Mouse (Mus musculus) kidney, postnatal 14 days (tissue): Measurements from ENCODE around the gene Polr2e.
A peak's percentile ranks its signal among the peaks of the same experiment; 100 is the strongest.
"Not testable (repeated sequence)": the region's sequence is repeated elsewhere in the genome, so short reads cannot be mapped to it uniquely, and the experiment has no call there.

Source experiments
- DNase-seq: peaks from one replicate; pipeline ENCODE4 v3.0.0; 2022; ENCODE audit warnings: mixed read lengths

Gene Polr2e

GRCm38 (mm10) chr10:80056976-80057682 is 17.5 kb upstream of the Polr2e start:
- DNase-seq = no peak

DNA sequence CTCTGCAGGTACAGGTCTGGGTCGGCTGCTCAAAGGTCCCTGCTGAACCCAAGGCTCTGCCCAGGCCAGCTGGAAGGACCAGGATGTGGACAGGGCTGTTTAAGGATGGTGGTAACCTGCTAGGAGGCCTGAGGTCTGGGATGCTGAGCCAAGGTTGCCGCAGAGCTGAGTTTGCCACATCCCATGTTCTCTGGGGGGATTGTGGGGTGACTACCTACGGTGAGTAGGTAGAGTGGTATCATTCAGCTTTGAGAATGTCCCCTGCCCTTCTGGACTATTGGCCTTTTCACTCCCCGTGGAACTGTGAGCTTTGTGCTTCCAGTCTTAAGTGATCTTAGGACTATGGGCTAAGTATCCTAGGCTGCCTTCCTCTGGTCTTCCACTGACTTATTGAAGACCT is 16.9 kb upstream of the Polr2e start:
- no peak for DNase-seq

- no peak for DNase-seq
Measured at GRCm38 (mm10) chr10:80055891-80056290, 16.3 kb upstream of the Polr2e start.

GRCm38 (mm10) chr10:80055364-80055763 is 15.8 kb upstream of the Polr2e start:
- no peak for DNase-seq

GRCm38 (mm10) chr10:80054911-80055310 is 15.3 kb upstream of the Polr2e start:
- DNase-seq = not testable (repeated sequence)

GRCm38 (mm10) chr10:80053831-80054815 is 14.5 kb upstream of the Polr2e start:
- peak; percentile 88 for DNase-seq

DNA sequence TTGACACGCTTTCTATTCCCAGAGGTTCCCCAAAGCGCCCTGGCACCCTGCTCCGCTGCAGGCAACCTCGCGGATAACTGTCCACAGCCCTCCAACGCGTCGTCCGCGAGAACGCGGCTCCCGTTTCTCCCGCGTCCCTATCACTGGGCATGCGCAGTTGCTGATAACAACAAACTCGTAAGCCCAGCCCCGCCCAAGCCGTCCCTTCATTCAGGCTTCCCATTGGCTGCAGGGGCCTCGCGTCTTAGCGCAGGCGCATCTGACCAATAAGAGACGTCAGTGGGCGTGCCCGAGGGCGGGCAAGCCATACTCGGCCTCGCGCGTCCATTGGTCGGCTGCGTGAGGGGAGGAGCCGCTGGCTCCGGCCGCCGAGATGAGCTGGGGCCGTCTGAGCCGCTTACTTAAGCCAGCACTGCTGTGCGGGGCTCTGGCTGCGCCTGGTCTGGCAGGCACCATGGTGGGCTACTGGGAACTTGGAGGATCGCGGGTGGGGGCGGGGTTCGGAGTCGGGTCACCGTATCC is 13.7 kb upstream of the Polr2e start:
- DNase-seq = peak; percentile 100

GRCm38 (mm10) chr10:80052374-80052764 is 12.8 kb upstream of the Polr2e start:
- DNase-seq = no peak

DNA sequence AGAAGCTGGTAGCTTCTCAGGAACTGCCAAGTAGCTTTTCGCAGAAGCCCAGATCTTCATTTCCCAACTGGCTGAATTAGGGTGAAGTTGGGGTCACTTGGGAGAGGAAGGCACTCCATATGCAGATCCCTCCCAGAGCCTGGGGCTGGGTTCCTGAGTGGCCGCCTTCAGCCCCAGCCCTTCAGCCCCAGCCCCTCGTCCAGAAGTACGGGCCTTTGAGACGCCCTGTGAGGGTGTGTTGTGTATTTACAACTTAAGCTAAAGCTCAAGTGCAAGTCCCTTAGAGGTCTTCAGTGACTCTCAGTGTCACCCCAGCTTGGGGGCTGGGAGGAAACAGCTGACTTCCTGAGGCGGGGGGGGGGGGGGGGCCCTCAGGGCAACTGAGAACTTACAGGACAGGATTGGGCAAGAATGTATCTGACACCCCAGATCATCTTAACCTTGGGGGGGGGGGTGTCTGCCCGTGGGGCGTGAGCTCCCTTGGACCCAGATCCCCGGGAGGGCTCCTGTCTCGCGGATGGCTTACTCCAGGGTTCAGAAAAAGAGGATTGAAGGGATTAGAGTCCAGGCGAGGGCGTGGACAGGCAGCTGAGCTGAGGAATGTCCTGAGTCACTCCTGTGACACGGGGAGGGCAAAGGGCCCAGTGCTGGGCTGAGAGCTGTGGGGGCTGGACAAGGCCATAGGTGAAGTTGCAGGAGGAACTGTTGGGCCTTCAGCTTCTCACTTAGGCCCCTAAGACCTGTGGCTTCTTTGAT is 12.2 kb upstream of the Polr2e start:
- peak; percentile 91 for DNase-seq

DNA sequence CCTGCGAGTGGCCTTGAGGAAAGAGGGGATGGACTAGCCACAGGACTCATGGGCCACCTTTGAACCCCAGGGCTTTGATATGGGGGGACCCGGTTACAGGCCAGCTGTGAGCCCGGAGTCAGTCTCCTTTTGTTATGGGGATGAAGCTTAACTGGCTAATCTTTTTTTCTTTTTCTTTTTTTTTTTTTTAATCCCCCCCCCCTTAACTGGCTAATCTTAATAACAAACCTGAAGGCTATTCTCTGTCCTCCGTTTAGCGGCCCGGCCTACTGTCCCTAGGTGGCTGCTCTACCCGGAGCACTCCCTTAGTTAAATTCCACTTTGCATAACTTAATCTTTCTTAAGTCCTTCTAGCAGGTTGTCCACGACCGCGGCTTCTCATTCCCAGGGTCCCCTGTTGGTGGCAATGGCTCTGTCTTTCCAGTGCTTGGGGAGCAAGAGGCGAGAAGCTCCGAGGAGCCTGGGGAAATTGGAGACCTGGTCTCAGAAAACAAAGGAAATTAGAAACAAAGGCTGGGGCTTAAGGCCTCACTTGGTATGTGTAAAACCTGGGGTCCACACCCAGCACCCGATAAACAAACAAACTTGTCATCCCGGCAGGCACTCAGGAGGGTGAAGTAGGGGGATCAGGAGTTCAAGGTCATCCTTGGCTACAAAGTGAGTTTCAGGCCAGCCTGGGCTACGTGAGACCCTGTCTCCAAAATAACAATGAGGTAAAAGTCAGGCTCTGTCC is 11.5 kb upstream of the Polr2e start:
- no peak for DNase-seq

GRCm38 (mm10) chr10:80050244-80050643 is 10.6 kb upstream of the Polr2e start:
- DNase-seq = no peak

- DNase-seq = no peak
Measured at GRCm38 (mm10) chr10:80048834-80049233, 9.2 kb upstream of the Polr2e start.

- no peak for DNase-seq
Measured at GRCm38 (mm10) chr10:80048396-80048795, 8.8 kb upstream of the Polr2e start.

DNA sequence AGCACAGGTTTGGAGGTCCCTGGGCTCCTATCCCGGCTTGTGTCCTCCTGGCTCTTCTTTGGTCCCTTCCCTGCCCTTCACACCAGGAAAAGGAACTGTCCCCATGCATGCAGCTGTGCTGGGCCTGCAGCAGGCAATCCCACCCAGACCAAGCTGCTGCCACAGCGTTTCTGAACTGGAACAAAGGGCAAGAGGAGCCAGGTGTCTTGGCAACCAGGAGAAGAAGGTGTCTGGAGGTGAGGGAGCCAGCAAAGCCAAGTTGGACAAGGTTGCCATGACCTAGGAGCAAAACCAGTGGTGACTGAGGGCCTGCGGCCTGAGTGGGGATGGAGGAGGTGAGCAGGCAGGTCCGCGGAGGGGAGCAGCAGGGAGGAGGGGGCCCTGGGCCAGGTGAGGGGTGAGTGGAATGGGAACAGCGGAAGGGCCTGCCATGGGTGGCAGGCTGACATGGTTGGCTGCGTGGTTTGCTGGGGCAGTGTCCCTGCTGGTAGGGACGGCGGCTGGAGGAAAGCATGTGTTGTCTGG is 7.5 kb upstream of the Polr2e start, which contains the start of gene Gpx4:
Gene Gpx4, plus strand, starts transcription at position 126 of the 525 bp plus-strand sequence.
- peak; percentile 51 for DNase-seq

- DNase-seq = no peak
Measured at GRCm38 (mm10) chr10:80045766-80046165, 6.2 kb upstream of the Polr2e start.

DNA sequence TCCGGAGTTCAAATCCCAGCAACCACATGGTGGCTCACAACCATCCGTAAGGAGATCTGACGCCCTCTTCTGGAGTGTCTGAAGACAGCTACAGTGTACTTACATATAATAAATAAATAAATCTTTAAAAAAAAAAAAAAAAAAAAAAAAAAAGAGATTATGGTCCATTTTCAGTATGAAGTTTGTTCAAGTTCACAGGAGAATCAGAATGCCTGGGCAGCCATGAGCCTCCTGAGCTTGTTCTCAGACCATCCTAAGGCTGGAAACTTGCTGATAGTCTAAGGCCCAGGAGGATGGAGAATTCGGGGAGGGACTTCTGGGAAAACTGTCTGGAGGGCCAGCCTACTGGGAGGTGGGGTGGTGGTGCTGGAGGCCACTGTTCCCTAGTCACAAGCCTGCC is 5.8 kb upstream of the Polr2e start:
- not testable (repeated sequence) for DNase-seq

- DNase-seq = no peak
Measured at GRCm38 (mm10) chr10:80044087-80044486, 4.5 kb upstream of the Polr2e start.

GRCm38 (mm10) chr10:80041409-80042060 is 1.9 kb upstream of the Polr2e start:
- DNase-seq = not testable (repeated sequence)

- DNase-seq = no peak
Measured at GRCm38 (mm10) chr10:80036832-80037231, 2.8 kb downstream of the Polr2e start.

DNA sequence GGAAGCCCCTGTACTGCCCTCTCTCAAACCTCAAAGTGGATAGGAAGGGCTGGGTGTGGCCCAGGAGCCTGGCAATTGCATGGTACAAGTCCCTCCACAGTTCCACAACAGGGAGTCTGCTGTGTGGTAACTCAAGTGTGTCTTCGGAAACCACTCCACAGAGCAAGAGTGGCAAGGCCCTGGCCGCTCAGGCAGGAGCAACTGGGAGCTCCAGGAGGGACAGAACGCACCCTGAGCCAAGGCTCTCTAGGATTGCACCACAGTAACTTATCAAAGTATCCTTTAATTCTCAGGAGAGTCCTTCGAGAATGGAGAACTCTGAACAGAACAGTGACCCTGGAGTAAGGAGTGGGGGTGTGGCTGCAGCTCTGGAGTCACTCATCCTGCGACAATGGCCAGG is 3.9 kb downstream of the Polr2e start:
- DNase-seq = no peak

DNA sequence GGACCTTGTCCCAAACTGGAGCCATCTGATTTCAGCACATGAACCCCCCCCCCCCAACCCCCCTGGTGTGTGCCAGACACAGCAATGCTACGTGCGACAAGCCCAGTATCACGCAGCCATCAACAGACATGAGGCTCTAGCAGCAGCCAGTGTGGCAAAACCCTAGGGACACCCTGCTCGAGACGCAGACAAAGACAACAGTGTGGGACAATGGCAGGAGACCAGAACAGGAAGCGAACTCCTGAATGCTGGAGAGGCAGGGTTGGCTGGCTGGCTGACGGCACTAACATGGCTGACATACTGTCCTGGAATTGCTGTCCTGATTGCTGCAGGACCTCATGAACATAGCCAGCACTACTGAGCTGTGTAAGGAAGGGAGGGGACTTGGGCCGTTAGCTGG is 4.4 kb downstream of the Polr2e start:
- no peak for DNase-seq
